Comparison of ENCODE assay signal across 8 mouse cellular contexts in the genomic region with DNA sequence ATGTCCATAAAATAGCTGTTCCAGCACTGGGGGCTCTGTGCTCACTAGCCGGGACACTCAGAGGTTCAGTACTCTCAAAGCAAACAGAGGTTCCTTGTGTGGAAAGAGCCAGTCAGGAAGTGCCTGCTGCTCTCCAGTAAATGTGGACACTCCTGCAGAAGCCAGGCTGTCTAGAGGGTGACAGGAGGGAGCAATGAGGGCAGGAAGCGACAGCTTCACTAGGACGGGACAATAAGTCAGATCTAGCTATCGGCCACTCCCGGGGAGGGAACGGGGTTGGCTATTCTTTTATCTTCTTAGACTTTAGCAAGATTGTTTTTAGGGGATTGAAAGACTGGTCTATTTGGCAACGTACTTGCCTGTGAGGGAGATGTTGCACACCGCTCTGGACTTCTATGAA.
DNase-seq lines count a peak whose midpoint lies in the region; ATAC-seq and TF ChIP-seq lines count a peak whose summit lies in the region.

No protein-coding gene starts in this region.

- WGBS in embryonic facial prominence, embryonic 13.5 days, result 24% methylated on average over 8 of the region's 8 CpGs
- WGBS in hindbrain, embryonic 11.5 days, result 7% methylated on average over 8 of the region's 8 CpGs
- 21% methylated on average over 8 of the region's 8 CpGs for WGBS in limb, embryonic 13.5 days
- 14% methylated on average over 8 of the region's 8 CpGs for WGBS in midbrain, postnatal 0 days

- H3K9ac ChIP-seq in embryonic facial prominence, embryonic 13.5 days, result no peak overlapping the region
- 0 out of 2 replicates have a peak overlapping the region, but pooled peaks have one; percentile 38 for H3K9ac ChIP-seq in hindbrain, embryonic 11.5 days (ENCODE audit: low read depth, low read length)
- 0 out of 2 replicates have a peak overlapping the region, but pooled peaks have one; percentile 39 for H3K9ac ChIP-seq in limb, embryonic 13.5 days
- no peak overlapping the region for H3K9ac ChIP-seq in midbrain, postnatal 0 days (replicated peaks; ENCODE audit: low read length, poor library complexity, severe bottlenecking)

- peaks cover 12% of the 10 kb centered on the region for H3K4me1 ChIP-seq in embryonic facial prominence, embryonic 13.5 days
- no peaks in the 10 kb centered on the region; the same call in 1 of the 2 replicates for H3K4me1 ChIP-seq in hindbrain, embryonic 11.5 days (replicated peaks; ENCODE audit: control insufficient read depth, insufficient read depth, low read length)
- peaks cover 22% of the 10 kb centered on the region for H3K4me1 ChIP-seq in limb, embryonic 13.5 days
- 0 out of 2 replicates have a peak, but pooled peaks cover 6% of the 10 kb centered on the region for H3K4me1 ChIP-seq in midbrain, postnatal 0 days (ENCODE audit: insufficient read depth, low read length)

- H3K27me3 ChIP-seq in embryonic facial prominence, embryonic 13.5 days, result no peaks in the 10 kb centered on the region
- no peaks in the 10 kb centered on the region for H3K27me3 ChIP-seq in hindbrain, embryonic 11.5 days (ENCODE audit: control insufficient read depth, insufficient read depth, low read length)
- H3K27me3 ChIP-seq in limb, embryonic 13.5 days, result no peaks in the 10 kb centered on the region
- no peaks in the 10 kb centered on the region for H3K27me3 ChIP-seq in midbrain, postnatal 0 days (ENCODE audit: insufficient read depth, low read length)

- H3K9me3 ChIP-seq in embryonic facial prominence, embryonic 13.5 days, result no peaks in the 10 kb centered on the region
- no peaks in the 10 kb centered on the region for H3K9me3 ChIP-seq in hindbrain, embryonic 11.5 days (ENCODE audit: control insufficient read depth, low read length)
- H3K9me3 ChIP-seq in limb, embryonic 13.5 days, result peaks cover 8% of the 10 kb centered on the region; the same call in 1 of the 2 replicates
- 0 out of 2 replicates have a peak, but pooled peaks cover 3% of the 10 kb centered on the region for H3K9me3 ChIP-seq in midbrain, postnatal 0 days (ENCODE audit: low read length)

- no peak for ATAC-seq in embryonic facial prominence, embryonic 13.5 days (ENCODE audit: insufficient number of reproducible peaks, insufficient read depth, low FRiP score, low TSS enrichment, low read depth)
- ATAC-seq in hindbrain, embryonic 11.5 days (ENCODE audit: low FRiP score), result peak; percentile 29
- peak; percentile 62; the same call in 1 of the 2 replicates for ATAC-seq in limb, embryonic 13.5 days (ENCODE audit: low FRiP score, low read depth)
- 0 out of 2 replicates have a peak, but pooled peaks have one; percentile 42 for ATAC-seq in midbrain, postnatal 0 days (ENCODE audit: low FRiP score)
- ATAC-seq in CD4-positive, CD25-positive, alpha-beta regulatory T cell, adult 4 months, result no peak

- no peaks in the 10 kb centered on the region for H3K36me3 ChIP-seq in embryonic facial prominence, embryonic 13.5 days
- H3K36me3 ChIP-seq in hindbrain, embryonic 11.5 days (ENCODE audit: control insufficient read depth, insufficient read depth, low read length), result no peaks in the 10 kb centered on the region
- no peaks in the 10 kb centered on the region for H3K36me3 ChIP-seq in limb, embryonic 13.5 days
- H3K36me3 ChIP-seq in midbrain, postnatal 0 days (ENCODE audit: insufficient read depth, low read length), result no peaks in the 10 kb centered on the region

- TF ChIP-seq CTCF in midbrain, postnatal 0 days (IDR thresholded peaks at IDR 0.05), result no peak

- H3K4me2 ChIP-seq in embryonic facial prominence, embryonic 13.5 days, result peak overlapping the region; percentile 56; the same call in 1 of the 2 replicates
- H3K4me2 ChIP-seq in hindbrain, embryonic 11.5 days (replicated peaks; ENCODE audit: low read depth, low read length), result no peak overlapping the region
- peak overlapping the region; percentile 39 for H3K4me2 ChIP-seq in limb, embryonic 13.5 days (replicated peaks)
- H3K4me2 ChIP-seq in midbrain, postnatal 0 days (ENCODE audit: low read depth, low read length, poor library complexity, severe bottlenecking), result no peak overlapping the region

- 0 out of 2 replicates have a peak overlapping the region, but pooled peaks have one; percentile 39 for H3K27ac ChIP-seq in embryonic facial prominence, embryonic 13.5 days
- H3K27ac ChIP-seq in hindbrain, embryonic 11.5 days (ENCODE audit: low read depth, low read length), result peak overlapping the region; percentile 80
- H3K27ac ChIP-seq in limb, embryonic 13.5 days, result peak overlapping the region; percentile 90
- H3K27ac ChIP-seq in midbrain, postnatal 0 days (ENCODE audit: low read depth, low read length), result no peak overlapping the region

- peak; percentile 21 for DNase-seq in ZHBTc4 (ENCODE audit: low read depth, low spot score)
- peak; percentile 48 for DNase-seq in hindbrain, embryonic 11.5 days (ENCODE audit: low spot score)
- peak; percentile 37 for DNase-seq in midbrain, postnatal 0 days (ENCODE audit: low spot score)
- DNase-seq in frontal cortex, postnatal 25 days (ENCODE audit: low spot score in 2 of 2), result no peak
- DNase-seq in layer of hippocampus, adult 18-20 months (ENCODE audit: low spot score in 2 of 2), result no peak

- H3K4me3 ChIP-seq in embryonic facial prominence, embryonic 13.5 days, result no peak overlapping the region
- no peak overlapping the region for H3K4me3 ChIP-seq in hindbrain, embryonic 11.5 days (ENCODE audit: low read depth, low read length)
- no peak overlapping the region for H3K4me3 ChIP-seq in limb, embryonic 13.5 days
- H3K4me3 ChIP-seq in midbrain, postnatal 0 days (ENCODE audit: low read depth, low read length), result no peak overlapping the region

Comparison
In these comparisons a context has a peak if more than half of its experiments do, and no peak if none do; other contexts are left out.
1. DNase-seq: peak in ZHBTc4 (single experiment), hindbrain, embryonic 11.5 days (single experiment) and midbrain, postnatal 0 days (single experiment); none in frontal cortex, postnatal 25 days (0 of 2) and layer of hippocampus, adult 18-20 months (0 of 2).
2. ATAC-seq: peak in hindbrain, embryonic 11.5 days (single experiment), limb, embryonic 13.5 days (single experiment) and midbrain, postnatal 0 days (single experiment); none in embryonic facial prominence, embryonic 13.5 days (single experiment) and CD4-positive, CD25-positive, alpha-beta regulatory T cell, adult 4 months (single experiment).
3. H3K4me2 ChIP-seq: peak in embryonic facial prominence, embryonic 13.5 days (single experiment) and limb, embryonic 13.5 days (single experiment); none in hindbrain, embryonic 11.5 days (single experiment) and midbrain, postnatal 0 days (single experiment).
4. H3K9ac ChIP-seq: peak in hindbrain, embryonic 11.5 days (single experiment) and limb, embryonic 13.5 days (single experiment); none in embryonic facial prominence, embryonic 13.5 days (single experiment) and midbrain, postnatal 0 days (single experiment).